In the genomic region with DNA sequence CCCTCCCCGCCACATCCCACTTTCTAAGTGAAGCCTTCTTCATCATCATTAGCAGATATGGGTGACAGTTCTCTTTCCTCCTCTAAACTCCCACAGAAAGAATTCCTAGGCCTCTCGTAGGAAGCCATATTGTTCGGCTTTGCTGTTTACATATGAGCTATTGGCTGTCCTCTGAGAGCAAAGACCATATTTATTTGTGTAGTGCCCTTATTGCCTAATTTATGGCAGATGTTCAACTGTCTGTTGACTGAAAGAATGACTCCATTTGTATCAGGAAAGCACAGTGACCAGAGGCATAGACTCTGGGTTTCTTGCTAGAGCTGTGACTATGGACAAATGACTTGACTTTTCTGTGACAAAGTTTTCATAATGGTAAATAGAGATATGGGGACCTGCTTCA, we compare ENCODE assay signal across 24 mouse cellular contexts. TPM values are rescaled to one million over a fixed set of nuclear protein-coding genes. Genes with fewer than 3 reads are reported as not detected.
"Had no signal": no experiment of that assay in that cellular context is flagged by ENCODE, and none has a peak within 500 bp of the region (broad histone marks: within the 10 kb centered on the region; RNA-seq: fewer than 3 reads in every experiment).

No protein-coding gene starts in this region.

- H3K27me3 ChIP-seq: heart, embryonic 12.5 days; hindbrain, embryonic 12.5 days; intestine, embryonic 15.5 days; limb, embryonic 12.5 days had no signal

- ATAC-seq: hindbrain, embryonic 16.5 days; inflammation-experienced regulatory T-cells, adult 6 months; intestine, embryonic 15.5 days; intestine, postnatal 0 days had no signal

- H3K36me3 ChIP-seq: heart, embryonic 10.5 days; heart, embryonic 12.5 days; hindbrain, embryonic 10.5 days; hindbrain, embryonic 12.5 days; intestine, embryonic 15.5 days; limb, embryonic 10.5 days; limb, embryonic 12.5 days; liver, embryonic 13.5 days had no signal

- H3K4me3 ChIP-seq: heart, embryonic 10.5 days; heart, embryonic 12.5 days; hindbrain, embryonic 10.5 days; hindbrain, embryonic 12.5 days; intestine, embryonic 15.5 days; left cerebral cortex, adult 2 months; limb, embryonic 10.5 days; limb, embryonic 12.5 days; liver, embryonic 13.5 days had no signal

- H3K4me1 ChIP-seq: heart, embryonic 10.5 days; heart, embryonic 12.5 days; hindbrain, embryonic 12.5 days; limb, embryonic 12.5 days had no signal

- H3K9me3 ChIP-seq: heart, embryonic 10.5 days; heart, embryonic 12.5 days; hindbrain, embryonic 10.5 days; hindbrain, embryonic 12.5 days; intestine, embryonic 15.5 days; limb, embryonic 10.5 days; limb, embryonic 12.5 days; liver, embryonic 13.5 days had no signal

- DNase-seq: forebrain, postnatal 0 days; gastrocnemius, postnatal 14 days; heart, adult 18-20 months; heart, postnatal 10 days; heart, postnatal 4 days; kidney, adult 18-20 months; kidney, adult 8-10 months; kidney, postnatal 10 days; kidney, postnatal 25 days; kidney, postnatal 4 days; liver, embryonic 13.5 days had no signal

- H3K27ac ChIP-seq: heart, embryonic 10.5 days; hindbrain, embryonic 10.5 days; hindbrain, embryonic 12.5 days; hindbrain, embryonic 14.5 days; intestine, embryonic 15.5 days; left cerebral cortex, adult 2 months; limb, embryonic 10.5 days; limb, embryonic 12.5 days; liver, embryonic 13.5 days had no signal

- H3K9ac ChIP-seq: forebrain, postnatal 0 days; heart, embryonic 12.5 days; hindbrain, embryonic 12.5 days; hindbrain, embryonic 14.5 days; intestine, embryonic 15.5 days; limb, embryonic 12.5 days; liver, embryonic 13.5 days had no signal

- H3K4me2 ChIP-seq: heart, embryonic 12.5 days; hindbrain, embryonic 12.5 days; hindbrain, embryonic 14.5 days; intestine, embryonic 15.5 days; limb, embryonic 12.5 days; liver, embryonic 13.5 days had no signal

RNA-seq across cellular contexts. Expression of gene Inca1, which starts 41.6 kb away (rescaled TPM):
- total RNA-seq: granulocyte monocyte progenitor cell, adult 5-6 weeks had no signal
